Mouse (Mus musculus) telencephalon, adult 2 months (tissue): ENCODE results near the gene Kifc3.

ENCODE experiments used
- DNase-seq: peaks from one replicate; pipeline ENCODE4 v3.0.0-alpha.2; 2011; ENCODE audit warnings: low read depth, low spot score

Kifc3 gene

DNA sequence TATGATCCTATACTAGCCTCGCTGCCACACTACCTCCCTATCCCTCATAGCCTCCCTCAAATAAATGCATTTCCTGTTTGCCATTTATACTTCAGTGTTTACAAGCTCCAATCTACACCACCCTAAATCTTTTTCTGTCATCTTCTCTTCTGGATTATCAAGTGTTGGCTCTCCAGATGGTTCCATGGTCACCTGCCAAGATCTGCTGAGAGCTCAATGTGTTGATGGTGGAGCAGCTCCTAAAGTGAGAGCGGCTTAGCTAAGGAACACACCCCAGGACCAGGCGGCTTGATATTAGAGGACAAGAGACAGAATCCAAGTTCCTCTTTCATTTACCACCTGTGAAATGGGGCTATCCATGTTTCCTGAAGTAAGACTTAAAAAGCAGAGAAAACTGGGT lies 124.6 kb downstream of the Kifc3 start:
- DNase-seq = no peak

GRCm38 (mm10) chr8:95076151-95076550 lies 126.5 kb downstream of the Kifc3 start:
- DNase-seq = no peak

DNA sequence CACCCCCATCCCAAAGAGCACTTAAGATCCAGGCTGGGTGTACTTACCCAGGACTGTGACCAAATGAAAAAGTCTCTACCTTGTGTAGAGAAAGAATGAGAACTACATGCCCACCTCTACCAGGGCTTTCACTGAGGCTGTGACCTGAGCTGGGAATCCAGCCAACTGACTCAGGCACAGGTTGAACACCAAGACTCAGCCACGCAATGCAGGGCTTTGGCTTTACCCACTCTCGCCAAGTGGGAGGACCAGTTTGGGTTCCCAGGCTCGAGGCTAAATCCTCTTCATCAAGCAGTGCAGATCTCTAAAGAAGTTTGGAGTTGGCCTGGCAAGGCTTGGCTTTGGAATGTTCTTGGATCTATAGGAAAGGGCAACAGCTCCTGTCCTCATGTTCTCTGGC lies 127.1 kb downstream of the Kifc3 start:
- no peak for DNase-seq

DNA sequence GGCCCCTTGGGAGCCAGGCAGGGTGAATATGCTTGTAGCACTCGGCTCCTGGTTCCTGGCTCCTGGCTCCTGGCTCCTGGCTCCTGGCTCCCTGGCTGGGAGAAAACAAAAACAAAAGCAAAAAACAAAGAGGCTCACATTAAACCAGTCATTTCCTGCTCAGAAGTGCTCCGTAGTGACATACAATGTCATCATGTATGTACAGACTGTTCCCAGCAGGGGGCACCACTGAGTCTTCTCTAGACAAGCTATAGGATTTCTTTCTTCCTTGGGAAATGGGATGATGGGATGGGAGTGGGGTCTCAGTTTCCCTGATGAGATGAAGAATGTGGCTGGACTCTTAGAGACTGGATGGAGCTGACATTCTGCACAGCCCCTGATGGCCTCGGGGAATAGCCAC lies 135.0 kb downstream of the Kifc3 start:
- peak; percentile 10 for DNase-seq

DNA sequence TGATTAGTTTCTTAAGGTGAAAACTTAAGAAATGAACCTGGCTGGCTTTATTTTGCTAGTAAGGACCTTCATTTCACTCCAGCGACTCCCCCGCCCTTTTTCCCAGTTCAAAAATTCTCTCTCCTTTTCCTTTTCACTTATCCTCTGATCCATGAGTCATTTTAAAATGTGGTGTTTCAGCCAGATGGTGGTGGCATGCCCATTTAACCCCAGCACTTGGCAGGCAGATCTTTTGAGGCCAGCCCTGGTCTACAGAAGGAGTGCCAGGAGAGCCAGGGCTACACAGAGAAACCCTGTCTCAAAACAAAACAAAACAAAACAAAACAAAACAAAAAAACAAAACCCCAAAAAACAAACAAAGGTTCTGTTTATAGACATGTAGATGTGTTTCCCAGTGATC lies 138.1 kb downstream of the Kifc3 start:
- DNase-seq = no peak

DNA sequence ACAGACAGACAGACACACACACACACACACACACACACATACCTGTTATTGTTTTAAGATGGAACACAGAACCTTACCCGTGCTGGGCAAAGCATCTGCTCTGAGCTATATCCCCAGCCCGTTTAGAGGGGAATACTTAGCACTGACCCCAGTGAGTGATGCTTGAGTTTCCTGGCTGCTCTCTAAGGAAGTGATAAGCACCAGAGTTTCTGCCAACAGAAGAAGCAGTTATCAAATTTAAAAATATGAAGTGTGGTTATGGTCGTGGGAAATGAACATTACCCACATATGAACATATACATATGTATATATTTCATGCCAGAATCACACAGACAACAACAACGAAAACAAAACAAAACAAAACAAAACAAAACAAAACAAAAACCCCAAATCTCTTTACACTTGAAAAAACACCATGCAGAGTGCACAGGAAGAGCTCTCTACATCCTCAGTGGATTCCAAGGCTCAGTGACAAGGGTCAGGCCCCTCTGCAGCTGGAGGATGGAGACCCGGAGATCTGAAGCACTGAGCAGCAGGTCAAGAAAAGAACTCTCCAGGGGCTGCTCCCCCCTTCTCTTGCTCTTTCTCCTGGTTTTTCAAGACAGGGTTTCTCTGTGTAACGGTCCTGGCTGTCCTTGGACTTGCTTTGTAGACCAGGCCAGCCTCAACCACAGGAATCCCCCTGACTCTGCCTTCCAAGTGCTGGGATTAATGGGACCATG lies 142.6 kb downstream of the Kifc3 start:
- DNase-seq = no peak

- no peak for DNase-seq
Observed at GRCm38 (mm10) chr8:95058661-95059060, 144.0 kb downstream of the Kifc3 start.

GRCm38 (mm10) chr8:95056414-95056813 lies 146.2 kb downstream of the Kifc3 start:
- no peak for DNase-seq

DNA sequence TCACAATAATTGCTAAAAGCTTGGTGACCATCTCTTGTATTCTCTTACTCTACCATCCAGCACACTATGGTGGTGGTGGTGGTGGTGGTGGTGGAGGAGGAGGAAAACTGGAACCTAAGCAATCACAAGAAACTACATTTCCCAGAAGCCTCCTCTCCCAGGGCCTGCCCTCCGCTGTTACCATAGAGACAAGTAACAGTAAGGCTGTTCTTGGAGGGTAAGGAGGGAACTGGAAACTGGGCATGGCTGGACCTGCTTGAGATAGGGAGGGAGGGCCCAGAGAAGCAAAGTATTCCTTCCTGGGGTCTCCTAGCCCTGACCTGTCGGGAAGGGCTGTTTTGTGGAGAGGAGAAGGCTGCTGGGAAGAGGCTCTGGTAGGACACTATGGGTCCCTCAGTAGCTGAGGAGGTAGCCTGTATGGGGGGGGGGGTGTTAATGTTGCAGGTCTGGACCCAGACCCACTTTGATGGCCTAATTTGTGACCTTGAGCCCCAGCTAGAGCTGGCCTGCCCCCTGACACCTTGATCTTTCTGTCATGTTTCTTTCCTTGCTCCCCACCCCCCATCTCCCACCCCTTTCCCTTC lies 147.6 kb downstream of the Kifc3 start, which contains the start of gene Drc7:
TSS of gene Drc7 (plus strand) at position 177 of the 584 bp plus-strand sequence.
- DNase-seq = peak; percentile 26

DNA sequence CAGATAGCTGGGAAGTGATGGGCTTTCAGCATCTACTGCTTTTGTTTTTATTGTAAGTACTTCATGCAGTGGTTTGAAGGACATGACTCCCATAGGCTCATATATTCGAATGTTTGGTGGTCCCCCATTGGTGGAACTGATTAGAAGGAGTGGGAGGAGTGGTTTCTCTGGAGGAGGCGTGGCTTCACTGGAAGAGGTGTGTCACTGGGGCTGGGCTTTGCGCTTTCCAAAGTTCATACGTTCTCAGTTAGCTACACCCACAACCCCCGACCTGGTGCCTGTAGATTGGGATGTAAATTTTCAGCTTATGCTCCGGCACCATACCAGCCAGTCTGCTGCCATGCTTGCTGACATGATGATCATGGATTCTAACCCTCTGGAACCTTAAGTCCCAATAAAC lies 148.2 kb downstream of the Kifc3 start:
- no peak for DNase-seq
